15 mouse cellular contexts compared by ENCODE assay signal in the genomic region with DNA sequence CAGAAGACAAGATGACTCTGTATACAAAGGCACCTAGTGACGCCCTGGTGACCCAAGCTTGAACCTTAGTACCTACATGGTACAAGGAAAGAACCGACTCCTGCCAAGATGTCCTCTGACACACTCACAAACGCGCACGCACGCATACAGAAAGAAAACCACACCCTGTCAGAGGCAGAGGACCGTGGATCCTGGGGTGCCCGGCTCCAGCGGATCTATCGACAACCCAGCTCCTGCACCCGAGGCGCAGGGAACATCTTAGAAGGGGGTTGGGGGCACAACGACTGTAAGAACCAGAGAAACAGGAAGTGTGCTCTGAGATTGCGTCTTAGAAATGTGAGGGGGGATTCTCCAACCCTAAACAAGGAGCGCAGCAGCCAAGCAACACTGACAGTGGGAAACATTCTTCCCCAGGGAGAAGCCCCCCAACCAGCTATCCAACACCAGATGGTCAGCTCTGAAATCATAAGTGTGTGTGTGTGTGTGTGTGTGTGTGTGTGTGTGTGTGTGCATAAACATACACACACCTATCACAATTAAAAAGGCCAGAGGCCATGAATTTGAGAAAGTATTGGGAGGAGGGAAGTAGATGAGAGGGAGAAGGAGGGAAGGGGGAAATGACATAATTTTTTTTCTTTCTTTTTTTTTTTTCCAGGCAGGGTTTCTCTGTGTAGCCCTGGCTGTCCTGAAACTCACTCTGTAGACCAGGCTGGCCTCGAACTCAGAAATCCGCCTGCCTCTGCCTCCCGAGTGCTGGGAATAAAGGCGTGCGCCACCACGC. TPM values are rescaled to one million over a fixed set of nuclear protein-coding genes. Genes with fewer than 3 reads are reported as not detected.
DNase-seq lines count a peak whose midpoint lies in the region; ATAC-seq and TF ChIP-seq lines count a peak whose summit lies in the region.
"Had no signal": no experiment of that assay in that cellular context is flagged by ENCODE, and none has a peak within 500 bp of the region (broad histone marks: within the 10 kb centered on the region; RNA-seq: fewer than 3 reads in every experiment).

No protein-coding gene starts in this region.

- no peak for TF ChIP-seq POLR2A in cerebellum, adult 2 months (IDR thresholded peaks at IDR 0.05; ENCODE audit: borderline replicate concordance, insufficient read depth, low read length)

- no peak overlapping the region for H3K4me3 ChIP-seq in midbrain, embryonic 13.5 days (replicated peaks)
- H3K4me3 ChIP-seq in midbrain, postnatal 0 days (ENCODE audit: low read depth, low read length): no peak overlapping the region
- H3K4me3 ChIP-seq in ES-E14 (ENCODE audit: insufficient read depth in 1 of 2, low read depth in 1 of 2, low read length in 2 of 2, poor library complexity in 1 of 2, severe bottlenecking in 1 of 2): peak overlapping the region; percentile 48 to 60
- H3K4me3 ChIP-seq in intestine, embryonic 15.5 days (replicated peaks): no peak overlapping the region
- H3K4me3 ChIP-seq in cerebellum, adult 2 months (replicated peaks; ENCODE audit: insufficient read depth, low read depth, low read length): no peak overlapping the region
- H3K4me3 ChIP-seq: hindbrain, embryonic 12.5 days; liver, embryonic 13.5 days had no signal

- peaks cover 14% of the 10 kb centered on the region for H3K36me3 ChIP-seq in midbrain, embryonic 13.5 days
- H3K36me3 ChIP-seq in midbrain, postnatal 0 days (ENCODE audit: insufficient read depth, low read length): peaks cover 4% of the 10 kb centered on the region; the same call in 1 of the 2 replicates
- H3K36me3 ChIP-seq in ES-E14 (ENCODE audit: control insufficient read depth, insufficient read depth, low read length, poor library complexity, severe bottlenecking): peaks cover 4% of the 10 kb centered on the region; the same call in 1 of the 2 replicates
- H3K36me3 ChIP-seq in intestine, embryonic 15.5 days: peaks cover 6% of the 10 kb centered on the region; the same call in 1 of the 2 replicates

- DNase-seq in midbrain, postnatal 0 days (ENCODE audit: low spot score): no peak
- no peak for DNase-seq in ES-E14 (ENCODE audit: low read depth, low spot score)
- DNase-seq in thymus, postnatal 25 days: peak; percentile 72
- DNase-seq in cerebellum, adult 2 months: no peak
- no peak for DNase-seq in heart, adult 18-20 months
- DNase-seq: gastrocnemius, postnatal 36 days; layer of hippocampus, adult 9-11 months; liver, embryonic 13.5 days had no signal

- in situ Hi-C loops in ES-E14 (cut with MboI; ENCODE audit: low sequenced_read_pairs in 2 of 2, unreplicated experiment in 2 of 2): no loop called here

- no peak overlapping the region for H3K4me2 ChIP-seq in midbrain, embryonic 13.5 days (replicated peaks)
- no peak overlapping the region for H3K4me2 ChIP-seq in midbrain, postnatal 0 days (ENCODE audit: low read depth, low read length, poor library complexity, severe bottlenecking)
- peak overlapping the region; percentile 38 for H3K4me2 ChIP-seq in intestine, embryonic 15.5 days (replicated peaks)
- H3K4me2 ChIP-seq: hindbrain, embryonic 12.5 days; liver, embryonic 13.5 days; midbrain, embryonic 11.5 days had no signal

- 90% methylated on average over 21 of the region's 21 CpGs for WGBS in midbrain, embryonic 13.5 days
- WGBS in midbrain, postnatal 0 days: 88% methylated on average over 21 of the region's 21 CpGs
- 59% methylated on average over 21 of the region's 21 CpGs for WGBS in intestine, embryonic 15.5 days
- 84% methylated on average over 21 of the region's 21 CpGs for WGBS in cerebellum, adult 2 months

- TF ChIP-seq CTCF in midbrain, postnatal 0 days (IDR thresholded peaks at IDR 0.05): no peak
- no peak for TF ChIP-seq CTCF in cerebellum, adult 2 months (IDR thresholded peaks at IDR 0.05; ENCODE audit: borderline replicate concordance, insufficient read depth, low read depth, low read length)

- H3K27ac ChIP-seq in midbrain, embryonic 13.5 days: peak overlapping the region; percentile 58
- H3K27ac ChIP-seq in midbrain, postnatal 0 days (ENCODE audit: low read depth, low read length): no peak overlapping the region
- H3K27ac ChIP-seq in ES-E14 (ENCODE audit: insufficient read depth, low read depth, low read length, poor library complexity, severe bottlenecking): no peak overlapping the region
- H3K27ac ChIP-seq in intestine, embryonic 15.5 days: 0 out of 2 replicates have a peak overlapping the region, but pooled peaks have one; percentile 34
- no peak overlapping the region for H3K27ac ChIP-seq in cerebellum, adult 2 months (ENCODE audit: insufficient read depth, low read length)
- H3K27ac ChIP-seq: liver, embryonic 13.5 days had no signal

- no peaks in the 10 kb centered on the region for H3K9me3 ChIP-seq in midbrain, embryonic 13.5 days
- H3K9me3 ChIP-seq in midbrain, postnatal 0 days (ENCODE audit: low read length): no peaks in the 10 kb centered on the region
- H3K9me3 ChIP-seq in ES-E14 (ENCODE audit: control insufficient read depth, insufficient read depth, low read depth, low read length): no peaks in the 10 kb centered on the region
- H3K9me3 ChIP-seq in intestine, embryonic 15.5 days: no peaks in the 10 kb centered on the region
- H3K9me3 ChIP-seq: hindbrain, embryonic 12.5 days; liver, embryonic 13.5 days had no signal

- H3K4me1 ChIP-seq in midbrain, embryonic 13.5 days (replicated peaks): peaks cover 40% of the 10 kb centered on the region
- peaks cover 8% of the 10 kb centered on the region; the same call in 1 of the 2 replicates for H3K4me1 ChIP-seq in midbrain, postnatal 0 days (ENCODE audit: insufficient read depth, low read length)
- peaks cover 7 to 24% of the 10 kb centered on the region in 2 experiments; a peak in 3 of 4 replicates for H3K4me1 ChIP-seq in ES-E14 (ENCODE audit: control insufficient read depth in 2 of 2, insufficient read depth in 2 of 2, low read length in 2 of 2, poor library complexity in 1 of 2)
- peaks cover 43% of the 10 kb centered on the region for H3K4me1 ChIP-seq in intestine, embryonic 15.5 days (replicated peaks)
- no peaks in the 10 kb centered on the region for H3K4me1 ChIP-seq in cerebellum, adult 2 months (ENCODE audit: control insufficient read depth, insufficient read depth, low read length)

- no peaks in the 10 kb centered on the region; the same call in 1 of the 2 replicates for H3K27me3 ChIP-seq in midbrain, embryonic 13.5 days
- no peaks in the 10 kb centered on the region for H3K27me3 ChIP-seq in midbrain, postnatal 0 days (ENCODE audit: insufficient read depth, low read length)
- H3K27me3 ChIP-seq in intestine, embryonic 15.5 days (replicated peaks): no peaks in the 10 kb centered on the region
- no peaks in the 10 kb centered on the region for H3K27me3 ChIP-seq in cerebellum, adult 2 months (ENCODE audit: control insufficient read depth, insufficient read depth, low read length)
- H3K27me3 ChIP-seq: hindbrain, embryonic 12.5 days had no signal

- ATAC-seq in midbrain, embryonic 13.5 days: no peak
- ATAC-seq in midbrain, postnatal 0 days (ENCODE audit: low FRiP score): no peak
- ATAC-seq in intestine, embryonic 15.5 days: no peak

- H3K9ac ChIP-seq in midbrain, embryonic 13.5 days (replicated peaks): no peak overlapping the region
- no peak overlapping the region for H3K9ac ChIP-seq in midbrain, postnatal 0 days (replicated peaks; ENCODE audit: low read length, poor library complexity, severe bottlenecking)
- no peak overlapping the region for H3K9ac ChIP-seq in ES-E14 (ENCODE audit: insufficient read depth, low read depth, low read length, poor library complexity, severe bottlenecking)
- H3K9ac ChIP-seq in intestine, embryonic 15.5 days: no peak overlapping the region
- H3K9ac ChIP-seq: hindbrain, embryonic 12.5 days; liver, embryonic 13.5 days had no signal

TF ChIP-seq in ES-E14, 5 proteins besides CTCF, POLR2A, EP300 and RAD21:
- no peak for TF ChIP-seq HCFC1 (IDR thresholded peaks at IDR 0.05; ENCODE audit: borderline replicate concordance, insufficient read depth, low read length)
- no peak for TF ChIP-seq ZC3H11A (IDR thresholded peaks at IDR 0.05; ENCODE audit: borderline replicate concordance, low read depth, low read length)
- no peak for TF ChIP-seq CHD2 (IDR thresholded peaks at IDR 0.05; ENCODE audit: low read depth, low read length)
- TF ChIP-seq ZNF384 (IDR thresholded peaks at IDR 0.05; ENCODE audit: low read depth, low read length): no peak

RNA-seq across cellular contexts. Expression of gene Dad1, which starts 22.5 kb away (rescaled TPM):
- polyA plus RNA-seq in midbrain, embryonic 13.5 days (2015; fragmentation: Nextera tagmentation; extraction: Ambion mirVana): 289 and 300 TPM in 2 replicates
- total RNA-seq in midbrain, postnatal 0 days (2014; rRNA removed): 240 and 263 TPM in 2 replicates
- 374 and 394 TPM in 2 replicates for polyA plus RNA-seq in midbrain, postnatal 0 days (2015; fragmentation: Nextera tagmentation; extraction: Ambion mirVana)
- total RNA-seq in ES-E14 (2012; rRNA removed): 174 and 382 TPM in 2 replicates
- polyA plus RNA-seq in intestine, embryonic 15.5 days (2015; fragmentation: Nextera tagmentation; extraction: Ambion mirVana): 450 and 484 TPM in 2 replicates
- 238 and 254 TPM in 2 replicates for polyA plus RNA-seq in cerebellum, adult 2 months (2012; rRNA removed)
- 100 to 1,000 TPM; 107 to 112 TPM for total RNA-seq in heart, adult 18-20 months (2021)

RNA-seq across cellular contexts. Expression of gene Abhd4, which starts 22.6 kb away (rescaled TPM):
- polyA plus RNA-seq in midbrain, embryonic 13.5 days (2015; fragmentation: Nextera tagmentation; extraction: Ambion mirVana): 38.2 and 43.7 TPM in 2 replicates
- total RNA-seq in midbrain, postnatal 0 days (2014; rRNA removed): 75.7 and 87.8 TPM in 2 replicates
- 56.4 and 67.6 TPM in 2 replicates for polyA plus RNA-seq in midbrain, postnatal 0 days (2015; fragmentation: Nextera tagmentation; extraction: Ambion mirVana)
- total RNA-seq in ES-E14 (2012; rRNA removed): 17.6 and 26.3 TPM in 2 replicates
- polyA plus RNA-seq in intestine, embryonic 15.5 days (2015; fragmentation: Nextera tagmentation; extraction: Ambion mirVana): 41.6 and 42.6 TPM in 2 replicates
- polyA plus RNA-seq in cerebellum, adult 2 months (2012; rRNA removed): 57.6 and 59.2 TPM in 2 replicates
- total RNA-seq in heart, adult 18-20 months (2021): 10 to 100 TPM; 38.2 to 43.4 TPM

RNA-seq across cellular contexts. Expression of gene Olfr49, which starts 53.4 kb away (rescaled TPM):
- not detected in 2 replicates for polyA plus RNA-seq in midbrain, embryonic 13.5 days (2015; fragmentation: Nextera tagmentation; extraction: Ambion mirVana)
- not detected in 2 replicates for total RNA-seq in midbrain, postnatal 0 days (2014; rRNA removed)
- not detected in 2 replicates for polyA plus RNA-seq in midbrain, postnatal 0 days (2015; fragmentation: Nextera tagmentation; extraction: Ambion mirVana)
- not detected in 2 replicates for total RNA-seq in ES-E14 (2012; rRNA removed)
- polyA plus RNA-seq in intestine, embryonic 15.5 days (2015; fragmentation: Nextera tagmentation; extraction: Ambion mirVana): not detected in 2 replicates
- not detected in 2 replicates for polyA plus RNA-seq in cerebellum, adult 2 months (2012; rRNA removed)
- total RNA-seq in heart, adult 18-20 months (2021): not detected
- total RNA-seq: gastrocnemius, postnatal 36 days had no signal
- polyA plus RNA-seq: cortical plate, adult 2 months; forebrain, embryonic 11.5 days; hindbrain, embryonic 12.5 days; liver, embryonic 13.5 days; midbrain, embryonic 11.5 days; testis, adult 2 months had no signal

Comparison
In these comparisons a context has a peak if more than half of its experiments do, and no peak if none do; other contexts are left out.
1. H3K27ac ChIP-seq: peak in midbrain, embryonic 13.5 days (single experiment) and intestine, embryonic 15.5 days (single experiment); none in midbrain, postnatal 0 days (single experiment), ES-E14 (single experiment) and cerebellum, adult 2 months (single experiment).
2. H3K4me3 ChIP-seq: peak in ES-E14 (2 of 2); none in midbrain, embryonic 13.5 days (single experiment), midbrain, postnatal 0 days (single experiment), intestine, embryonic 15.5 days (single experiment) and cerebellum, adult 2 months (single experiment).